ENCODE assay signal across 8 mouse cellular contexts in genomic region chr12:3807548-3808395, GRCm38 (mm10). TPM values are rescaled to one million over a fixed set of nuclear protein-coding genes. Genes with fewer than 3 reads are reported as not detected.
DNase-seq lines count a peak whose midpoint lies in the region; ATAC-seq and TF ChIP-seq lines count a peak whose summit lies in the region.

No protein-coding gene starts in this region.

- peaks cover 60% of the 10 kb centered on the region for H3K4me1 ChIP-seq in heart, embryonic 10.5 days
- peaks cover 49% of the 10 kb centered on the region for H3K4me1 ChIP-seq in kidney, embryonic 14.5 days (ENCODE audit: control insufficient read depth, insufficient read depth, low read length)
- H3K4me1 ChIP-seq in olfactory bulb, adult 2 months (ENCODE audit: control insufficient read depth, insufficient read depth, low read length) = peaks cover 44% of the 10 kb centered on the region

- ATAC-seq in kidney, embryonic 14.5 days (ENCODE audit: low FRiP score, low TSS enrichment) = peak; percentile 51

- TF ChIP-seq CTCF in olfactory bulb, adult 2 months (IDR thresholded peaks at IDR 0.05; ENCODE audit: insufficient read depth, low read depth, low read length) = no peak

- H3K9me3 ChIP-seq in heart, embryonic 10.5 days = no peaks in the 10 kb centered on the region
- H3K9me3 ChIP-seq in kidney, embryonic 14.5 days (ENCODE audit: control insufficient read depth, low read length) = no peaks in the 10 kb centered on the region

- peak; percentile 46 to 61 for DNase-seq in spleen, adult 18-20 months
- DNase-seq in spleen, adult 12 weeks (ENCODE audit: low spot score) = no peak
- DNase-seq in embryo, embryonic 10 days (ENCODE audit: low spot score) = peak; percentile 36
- no peak for DNase-seq in heart, embryonic 10.5 days (ENCODE audit: low spot score)
- DNase-seq in lung, adult 18-20 months = peak; percentile 56 to 63
- peak; percentile 78 for DNase-seq in thymus, postnatal 14 days

- H3K27ac ChIP-seq in heart, embryonic 10.5 days = peak overlapping the region; percentile 97
- H3K27ac ChIP-seq in kidney, embryonic 14.5 days (ENCODE audit: low read depth, low read length) = peak overlapping the region; percentile 95
- peak overlapping the region; percentile 98 for H3K27ac ChIP-seq in olfactory bulb, adult 2 months (ENCODE audit: insufficient read depth, low read depth, low read length)

- H3K4me3 ChIP-seq in heart, embryonic 10.5 days = peak overlapping the region; percentile 89
- H3K4me3 ChIP-seq in kidney, embryonic 14.5 days (ENCODE audit: low read length) = peak overlapping the region; percentile 79
- peak overlapping the region; percentile 86 for H3K4me3 ChIP-seq in olfactory bulb, adult 2 months (ENCODE audit: insufficient read depth, low read depth, low read length)

- H3K4me2 ChIP-seq in kidney, embryonic 14.5 days (replicated peaks; ENCODE audit: low read depth, low read length) = peak overlapping the region; percentile 78

- TF ChIP-seq POLR2A in olfactory bulb, adult 2 months (IDR thresholded peaks at IDR 0.05; ENCODE audit: insufficient read depth, low read depth, low read length) = no peak

- WGBS in heart, embryonic 10.5 days = 0% methylated on average over 62 of the region's 105 CpGs
- under 1% methylated on average over 57 of the region's 105 CpGs for WGBS in kidney, embryonic 14.5 days
- WGBS in olfactory bulb, adult 2 months = under 1% methylated on average over 81 of the region's 105 CpGs

- no peaks in the 10 kb centered on the region for H3K36me3 ChIP-seq in heart, embryonic 10.5 days
- no peaks in the 10 kb centered on the region for H3K36me3 ChIP-seq in kidney, embryonic 14.5 days (ENCODE audit: control insufficient read depth, insufficient read depth, low read length)

- H3K27me3 ChIP-seq in heart, embryonic 10.5 days (ENCODE audit: insufficient read depth, poor library complexity, severe bottlenecking) = peaks cover 26% of the 10 kb centered on the region; the same call in 1 of the 2 replicates
- no peaks in the 10 kb centered on the region for H3K27me3 ChIP-seq in kidney, embryonic 14.5 days (ENCODE audit: control insufficient read depth, insufficient read depth, low read length)

- H3K9ac ChIP-seq in kidney, embryonic 14.5 days (ENCODE audit: low read depth, low read length) = peak overlapping the region; percentile 98

RNA-seq across cellular contexts. Expression of gene Dnmt3a, which starts 2.0 kb away (rescaled TPM):
- polyA plus RNA-seq in heart, embryonic 10.5 days (2016; fragmentation: Nextera tagmentation; extraction: Ambion mirVana) = 148 and 154 TPM in 2 replicates
- 59.9 and 87.9 TPM in 2 replicates for polyA plus RNA-seq in kidney, embryonic 14.5 days (2014; fragmentation: Nextera tagmentation; extraction: Ambion mirVana)
- not detected in 2 replicates for polyA plus RNA-seq in olfactory bulb, adult 2 months (2012; ENCODE audit: insufficient read depth, insufficient read length, low replicate concordance, missing spikeins)

Comparison
In these comparisons a context has a peak if more than half of its experiments do, and no peak if none do; other contexts are left out.
1. DNase-seq: peak in spleen, adult 18-20 months (2 of 2), embryo, embryonic 10 days (single experiment), lung, adult 18-20 months (2 of 2) and thymus, postnatal 14 days (single experiment); none in spleen, adult 12 weeks (single experiment) and heart, embryonic 10.5 days (single experiment).
2. Peak in every context shown above with its lines, with median percentiles within 50 percentile points of each other: H3K27ac ChIP-seq and H3K4me3 ChIP-seq.